Mouse (Mus musculus) MEL (cell line): ENCODE measurements at regions not wholly inside any gene's neighbourhood (a gene's known extent, or its start where the extent isn't known, plus 50 kb on each side); places are given as distances from the start of the nearest gene placed in this dataset.

ENCODE experiments used
- DNase-seq: peaks from one replicate; pipeline ENCODE4 v3.0.0; 2011; ENCODE audit warnings: low read depth, low spot score
- H3K27ac ChIP-seq: 2 replicates; pipeline ENCODE4 v1.5.1; 2012; ENCODE audit warnings: low read depth, mild to moderate bottlenecking, control low read depth, low read length, moderate library complexity; ENCODE audit not compliant: control insufficient read depth
- H3K27me3 ChIP-seq, 2 experiments: fragments of 150-350 bp in 1 of 2; sonication (generic) in 1 of 2; 2 replicates each; pipeline ENCODE4 v1.6.1; 2012; ENCODE audit warnings: low read length in 2 of 2, mild to moderate bottlenecking in 2 of 2, improper control_type of control experiment in 1 of 2, moderate library complexity in 1 of 2; ENCODE audit not compliant: insufficient read depth in 2 of 2, control insufficient read depth in 1 of 2
- H3K36me3 ChIP-seq, 2 experiments: 2 replicates each; pipeline ENCODE4 v1.6.1; 2012 to 2014; ENCODE audit warnings: low read length in 2 of 2, improper control_type of control experiment in 1 of 2, inconsistent platforms in 1 of 2, mild to moderate bottlenecking in 1 of 2; ENCODE audit not compliant: insufficient read depth in 2 of 2, control insufficient read depth in 1 of 2
- H3K4me1 ChIP-seq, 2 experiments: fragments of 150-350 bp in 1 of 2; sonication (generic) in 1 of 2; 2 replicates each; pipeline ENCODE4 v1.6.1; 2012; ENCODE audit warnings: low read length in 2 of 2, improper control_type of control experiment in 1 of 2, mild to moderate bottlenecking in 1 of 2; ENCODE audit not compliant: insufficient read depth in 2 of 2, control insufficient read depth in 1 of 2
- H3K4me3 ChIP-seq, 2 experiments: fragments of 150-350 bp in 1 of 2; sonication (generic) in 1 of 2; 2 replicates each; pipeline ENCODE4 v1.5.1; 2012; ENCODE audit warnings: low read depth in 2 of 2, low read length in 2 of 2, mild to moderate bottlenecking in 2 of 2, moderate library complexity in 2 of 2, control low read depth in 1 of 2, improper control_type of control experiment in 1 of 2; ENCODE audit not compliant: control insufficient read depth in 1 of 2, insufficient read depth in 1 of 2
- H3K79me2 ChIP-seq: 2 replicates; pipeline ENCODE4 v1.6.1; 2012; ENCODE audit warnings: mild to moderate bottlenecking, low read length, moderate library complexity; ENCODE audit not compliant: control insufficient read depth, poor library complexity, insufficient read depth
- H3K9ac ChIP-seq: 2 replicates; pipeline ENCODE4 v1.6.1; 2012; ENCODE audit warnings: low read depth, mild to moderate bottlenecking, control low read depth, low read length, moderate library complexity; ENCODE audit not compliant: control insufficient read depth, poor library complexity, severe bottlenecking
- H3K9me3 ChIP-seq: fragments of 150-350 bp; sonication (generic); replicated peaks from 2 replicates; pipeline ENCODE4 v1.6.1; 2012; ENCODE audit warnings: mild to moderate bottlenecking, low read length, improper control_type of control experiment, moderate library complexity; ENCODE audit not compliant: insufficient read depth
- CTCF ChIP-seq, 3 experiments: IDR thresholded peaks in 2 of 3; conservative IDR thresholded peaks in 1 of 3; 2 replicates each; pipeline ENCODE4 v1.5.1; 2011 to 2012; ENCODE audit warnings: low read length in 3 of 3, low read depth in 2 of 3, mild to moderate bottlenecking in 2 of 3, improper control_type of control experiment in 1 of 3, inconsistent platforms in 1 of 3, mixed read lengths in 1 of 3, moderate library complexity in 1 of 3; ENCODE audit not compliant: control insufficient read depth in 1 of 3, insufficient read depth in 1 of 3, poor library complexity in 1 of 3, severe bottlenecking in 1 of 3
- EP300 ChIP-seq, 2 experiments: IDR thresholded peaks; 2 replicates each; pipeline ENCODE4 v1.6.1; 2011; ENCODE audit warnings: improper control_type of control experiment in 2 of 2, low read length in 2 of 2, low read depth in 1 of 2, mild to moderate bottlenecking in 1 of 2
- ETS1 ChIP-seq: IDR thresholded peaks from 2 replicates; pipeline ENCODE4 v1.6.1; 2012; ENCODE audit warnings: low read depth, mild to moderate bottlenecking, inconsistent platforms, low read length, improper control_type of control experiment, moderate library complexity
- JUND ChIP-seq: IDR thresholded peaks from 2 replicates; pipeline ENCODE4 v1.6.1; 2011; ENCODE audit warnings: low read depth, mild to moderate bottlenecking, improper control_type of control experiment, low read length
- MAFK ChIP-seq: IDR thresholded peaks from 2 replicates; pipeline ENCODE4 v1.6.1; 2011; ENCODE audit warnings: low read depth, mild to moderate bottlenecking, low read length, improper control_type of control experiment, borderline replicate concordance
- MEF2A ChIP-seq: IDR thresholded peaks from 2 replicates; pipeline ENCODE4 v1.6.1; 2014; ENCODE audit warnings: low read depth, mild to moderate bottlenecking, inconsistent platforms, low read length, improper control_type of control experiment; ENCODE audit not compliant: poor library complexity, insufficient replicate concordance, severe bottlenecking; ENCODE audit errors: extremely low read depth
- MXI1 ChIP-seq: IDR thresholded peaks from 2 replicates; pipeline ENCODE4 v1.6.1; 2011; ENCODE audit warnings: mild to moderate bottlenecking, low read depth, low read length, improper control_type of control experiment
- MYB ChIP-seq: IDR thresholded peaks from 2 replicates; pipeline ENCODE4 v1.6.1; 2011; ENCODE audit warnings: mild to moderate bottlenecking, low read depth, low read length, improper control_type of control experiment
- POLR2A ChIP-seq, 2 experiments: IDR thresholded peaks; 2 replicates each; pipeline ENCODE4 v1.6.1; 2011 to 2012; ENCODE audit warnings: low read length in 2 of 2, mild to moderate bottlenecking in 2 of 2, control low read depth in 1 of 2, improper control_type of control experiment in 1 of 2, low read depth in 1 of 2, moderate library complexity in 1 of 2; ENCODE audit not compliant: control insufficient read depth in 1 of 2, insufficient read depth in 1 of 2, poor library complexity in 1 of 2
- POLR2AphosphoS5 ChIP-seq: IDR thresholded peaks from 2 replicates; pipeline ENCODE4 v1.6.1; 2012; ENCODE audit warnings: low read depth, borderline replicate concordance, mild to moderate bottlenecking, inconsistent platforms, low read length, moderate library complexity, mixed read lengths
- RAD21 ChIP-seq: IDR thresholded peaks from 2 replicates; pipeline ENCODE4 v1.6.1; 2011; ENCODE audit warnings: mild to moderate bottlenecking, low read depth, low read length, improper control_type of control experiment
- SIN3A ChIP-seq: IDR thresholded peaks from 2 replicates; pipeline ENCODE4 v1.6.1; 2012; ENCODE audit warnings: low read length, improper control_type of control experiment, inconsistent platforms
- TAL1 ChIP-seq: IDR thresholded peaks from 2 replicates; pipeline ENCODE4 v1.6.1; 2012; ENCODE audit warnings: mild to moderate bottlenecking, inconsistent platforms, low read length, moderate library complexity, mixed read lengths
- TBP ChIP-seq: IDR thresholded peaks from 2 replicates; pipeline ENCODE4 v1.8.0; 2011; ENCODE audit warnings: low read depth, low read length, improper control_type of control experiment
- UBTF ChIP-seq: IDR thresholded peaks from 2 replicates; pipeline ENCODE4 v1.6.1; 2012; ENCODE audit warnings: low read depth, mild to moderate bottlenecking, inconsistent platforms, low read length, improper control_type of control experiment, moderate library complexity, borderline replicate concordance; ENCODE audit not compliant: insufficient read depth
- USF2 ChIP-seq, 2 experiments: IDR thresholded peaks; 2 replicates each; pipeline ENCODE4 v1.6.1; 2011 to 2012; ENCODE audit warnings: improper control_type of control experiment in 2 of 2, low read length in 2 of 2, borderline replicate concordance in 1 of 2, inconsistent platforms in 1 of 2, low read depth in 1 of 2, mild to moderate bottlenecking in 1 of 2; ENCODE audit not compliant: insufficient read depth in 1 of 2
- ZKSCAN1 ChIP-seq: IDR thresholded peaks from 2 replicates; pipeline ENCODE4 v1.6.1; 2012; ENCODE audit warnings: low read depth, mild to moderate bottlenecking, inconsistent platforms, low read length, improper control_type of control experiment, moderate library complexity
- ZNF384 ChIP-seq: IDR thresholded peaks from 2 replicates; pipeline ENCODE4 v1.6.1; 2012; ENCODE audit warnings: low read depth, mild to moderate bottlenecking, inconsistent platforms, low read length, improper control_type of control experiment

DNA sequence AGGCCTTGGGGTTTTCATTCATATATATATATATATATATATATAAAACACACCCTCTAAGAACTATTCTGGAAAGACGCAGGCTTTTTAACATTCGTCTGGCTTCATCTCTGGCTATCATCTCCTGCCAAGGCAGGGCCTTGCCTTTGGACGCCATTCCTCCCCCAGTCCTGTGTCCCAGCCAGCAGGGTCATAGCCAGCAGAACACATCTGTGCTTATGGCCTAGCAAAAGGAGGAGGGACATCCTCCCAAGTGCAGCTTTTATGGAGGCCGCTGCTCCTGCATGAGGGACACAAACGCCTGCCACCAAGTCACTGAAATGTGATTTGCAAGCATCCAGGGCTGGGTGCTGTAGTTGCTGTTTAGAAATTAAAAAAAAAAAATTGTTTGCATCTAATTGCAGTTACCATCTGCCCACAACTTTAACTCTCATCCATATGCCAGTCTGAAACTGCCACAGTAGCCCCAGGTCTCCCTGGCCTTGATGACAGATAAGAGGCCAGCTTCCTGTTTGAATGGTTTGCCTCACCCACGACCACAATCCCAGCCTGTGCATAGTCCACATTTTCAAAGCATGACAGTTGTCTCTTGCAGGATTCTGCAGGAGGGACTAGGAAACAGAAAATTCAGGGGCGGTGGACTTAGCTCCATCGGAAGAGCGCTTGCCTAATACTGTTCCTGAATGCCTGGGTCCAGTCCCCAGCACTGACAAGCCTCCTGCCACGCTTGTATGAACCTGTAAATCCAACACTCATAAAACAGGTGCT is 108.7 kb downstream of the Dyrk2 start:
- no peak for DNase-seq
- H3K9me3 ChIP-seq = no peaks in the 10 kb centered on the region

DNA sequence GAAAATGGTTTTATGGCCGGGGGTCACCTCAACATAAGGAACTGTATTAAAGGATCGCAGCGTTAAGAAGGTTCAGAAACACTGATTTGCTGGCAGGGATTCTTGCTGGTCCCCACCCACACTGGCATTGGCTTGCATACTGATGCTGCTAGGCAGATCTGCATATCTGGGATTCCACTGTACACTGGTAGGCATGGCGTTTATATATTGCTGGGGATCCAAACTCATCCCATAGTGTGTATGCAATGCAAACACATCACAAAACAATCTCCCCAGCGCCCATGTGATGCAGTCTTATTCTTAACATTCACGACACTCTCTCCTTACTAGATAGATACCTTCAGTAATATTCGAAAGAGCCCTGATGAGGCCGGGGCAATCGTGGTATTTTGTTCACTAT is 105.0 kb downstream of the Dyrk2 start:
- H3K27ac ChIP-seq = no peak overlapping the region
- H3K79me2 ChIP-seq = no peaks in the 10 kb centered on the region

More for the DNA sequence above, 108.7 kb downstream of the Dyrk2 start:
- H3K79me2 ChIP-seq = no peaks in the 10 kb centered on the region
- no peaks in the 10 kb centered on the region for H3K4me1 ChIP-seq
- H3K4me3 ChIP-seq = no peak overlapping the region
- no peak overlapping the region for H3K27ac ChIP-seq
- H3K27me3 ChIP-seq = no peaks in the 10 kb centered on the region
- no peaks in the 10 kb centered on the region for H3K36me3 ChIP-seq
- no peak for TF ChIP-seq ZKSCAN1
- TF ChIP-seq JUND = no peak
- no peak for TF ChIP-seq ZNF384
- no peak for TF ChIP-seq UBTF
- TF ChIP-seq ETS1 = no peak
- no peak for TF ChIP-seq MXI1
- no peak for TF ChIP-seq POLR2AphosphoS5
- no peak for TF ChIP-seq RAD21
- TF ChIP-seq CTCF (IDR thresholded peaks at IDR 0.05 in 2 of 3, conservative IDR thresholded peaks at IDR 0.05 in 1 of 3; ENCODE audit: control insufficient read depth in 1 of 3, insufficient read depth in 1 of 3, low read depth in 2 of 3, low read length in 3 of 3, poor library complexity in 1 of 3, severe bottlenecking in 1 of 3) = no peak
- TF ChIP-seq TBP = no peak
- TF ChIP-seq TAL1 = no peak
- TF ChIP-seq POLR2A (IDR thresholded peaks at IDR 0.05; ENCODE audit: control insufficient read depth in 1 of 2, insufficient read depth in 1 of 2, low read depth in 1 of 2, low read length in 2 of 2, poor library complexity in 1 of 2) = no peak
- TF ChIP-seq EP300 (IDR thresholded peaks at IDR 0.05; ENCODE audit: low read depth in 1 of 2, low read length in 2 of 2) = no peak
- no peak for TF ChIP-seq MEF2A
- no peak for TF ChIP-seq USF2 (IDR thresholded peaks at IDR 0.05; ENCODE audit: borderline replicate concordance in 1 of 2, insufficient read depth in 1 of 2, low read depth in 1 of 2, low read length in 2 of 2)
- TF ChIP-seq MAFK = no peak
- no peak overlapping the region for H3K9ac ChIP-seq

More for the DNA sequence above, 105.0 kb downstream of the Dyrk2 start:
- TF ChIP-seq MYB (no peak), ZNF384 (no peak), POLR2A (IDR thresholded peaks at IDR 0.05; ENCODE audit: control insufficient read depth in 1 of 2, insufficient read depth in 1 of 2, low read depth in 1 of 2, low read length in 2 of 2, poor library complexity in 1 of 2) (no peak), SIN3A (no peak)
- TF ChIP-seq, all 39 proteins: peak for 0
- H3K4me3 ChIP-seq = no peak overlapping the region
- H3K4me1 ChIP-seq = no peaks in the 10 kb centered on the region
- H3K9me3 ChIP-seq = no peaks in the 10 kb centered on the region
- no peaks in the 10 kb centered on the region for H3K36me3 ChIP-seq
- no peaks in the 10 kb centered on the region for H3K27me3 ChIP-seq
- DNase-seq = no peak
- H3K9ac ChIP-seq = no peak overlapping the region
